Mouse (Mus musculus): ENCODE data around the gene Erich6. TPM values are rescaled to one million over a fixed set of nuclear protein-coding genes. Genes with fewer than 3 reads are reported as not detected.

The Erich6 gene
- 0.07 and 0.09 TPM in 2 replicates for polyA plus RNA-seq (2014; fragmentation: Nextera tagmentation; extraction: Ambion mirVana)

- H3K27ac ChIP-seq (replicated peaks; ENCODE audit: low read depth, low read length) = no peak within 1 kb of the TSS
- peak within 1 kb of the TSS; percentile 53 for H3K4me3 ChIP-seq (ENCODE audit: low read depth, low read length)
- peak within 1 kb of the TSS; percentile 65 for H3K9ac ChIP-seq (ENCODE audit: low read depth, low read length)
- DNase-seq (ENCODE audit: low spot score) (peak; percentile 73), ATAC-seq (ENCODE audit: low read depth) (peak; percentile 89)
- peak within 1 kb of the TSS; percentile 96 for H3K4me2 ChIP-seq (ENCODE audit: low read depth, low read length)
- no peaks in the 10 kb centered on the region for H3K36me3 ChIP-seq (ENCODE audit: control insufficient read depth, insufficient read depth, low read length)
- under 1% methylated on average over 33 of the region's 34 CpGs for WGBS
- H3K4me1 ChIP-seq (ENCODE audit: control insufficient read depth, insufficient read depth, low read length) = no peaks in the 10 kb centered on the region; the same call in 1 of the 2 replicates
- H3K27me3 ChIP-seq (replicated peaks; ENCODE audit: control insufficient read depth, insufficient read depth, low read length) = no peaks in the 10 kb centered on the region
- H3K9me3 ChIP-seq (ENCODE audit: control insufficient read depth, low read length) = no peaks in the 10 kb centered on the region
Measured at GRCm38 (mm10) chr3:58636406-58637295, at the start of gene Erich6. TSS of gene Erich6 (minus strand) at chr3:58637207.

- Histone ChIP-seq H3K4me3 (ENCODE audit: low read depth, low read length) (no peak overlapping the region), H3K36me3 (ENCODE audit: control insufficient read depth, insufficient read depth, low read length) (no peaks in the 10 kb centered on the region), H3K27ac (replicated peaks; ENCODE audit: low read depth, low read length) (no peak overlapping the region), H3K4me1 (ENCODE audit: control insufficient read depth, insufficient read depth, low read length) (peaks cover 21% of the 10 kb centered on the region), H3K9ac (ENCODE audit: low read depth, low read length) (no peak overlapping the region), H3K4me2 (ENCODE audit: low read depth, low read length) (no peak overlapping the region), H3K9me3 (ENCODE audit: control insufficient read depth, low read length) (no peaks in the 10 kb centered on the region), H3K27me3 (replicated peaks; ENCODE audit: control insufficient read depth, insufficient read depth, low read length) (no peaks in the 10 kb centered on the region)
- ATAC-seq (ENCODE audit: low read depth) = no peak
- DNase-seq (ENCODE audit: low spot score) = no peak
- WGBS = 79% methylated on average over 7 of the region's 7 CpGs
Measured at GRCm38 (mm10) chr3:58686206-58686921, 49.4 kb upstream of the Erich6 start.

- no peak for DNase-seq (ENCODE audit: low spot score)
- Histone ChIP-seq H3K4me1 (ENCODE audit: control insufficient read depth, insufficient read depth, low read length) (peaks cover 21% of the 10 kb centered on the region), H3K4me2 (ENCODE audit: low read depth, low read length) (no peak overlapping the region), H3K27me3 (replicated peaks; ENCODE audit: control insufficient read depth, insufficient read depth, low read length) (no peaks in the 10 kb centered on the region), H3K36me3 (ENCODE audit: control insufficient read depth, insufficient read depth, low read length) (no peaks in the 10 kb centered on the region), H3K9me3 (ENCODE audit: control insufficient read depth, low read length) (no peaks in the 10 kb centered on the region), H3K27ac (replicated peaks; ENCODE audit: low read depth, low read length) (no peak overlapping the region), H3K9ac (ENCODE audit: low read depth, low read length) (no peak overlapping the region), H3K4me3 (ENCODE audit: low read depth, low read length) (no peak overlapping the region)
- no peak for ATAC-seq (ENCODE audit: low read depth)
- 89% methylated on average over 3 of the region's 3 CpGs for WGBS
Measured at GRCm38 (mm10) chr3:58685396-58685795, 48.4 kb upstream of the Erich6 start.

GRCm38 (mm10) chr3:58683346-58683745 is 46.3 kb upstream of the Erich6 start:
- WGBS = 88% methylated on average over 7 of the region's 7 CpGs
- H3K9me3 ChIP-seq (ENCODE audit: control insufficient read depth, low read length) = no peaks in the 10 kb centered on the region
- H3K36me3 ChIP-seq (ENCODE audit: control insufficient read depth, insufficient read depth, low read length) = no peaks in the 10 kb centered on the region
- H3K4me3 ChIP-seq (ENCODE audit: low read depth, low read length) = no peak overlapping the region
- H3K4me2 ChIP-seq (ENCODE audit: low read depth, low read length) = no peak overlapping the region
- H3K9ac ChIP-seq (ENCODE audit: low read depth, low read length) = no peak overlapping the region
- no peaks in the 10 kb centered on the region for H3K27me3 ChIP-seq (replicated peaks; ENCODE audit: control insufficient read depth, insufficient read depth, low read length)
- ATAC-seq (ENCODE audit: low read depth) (no peak), DNase-seq (ENCODE audit: low spot score) (no peak)
- H3K27ac ChIP-seq (replicated peaks; ENCODE audit: low read depth, low read length) = no peak overlapping the region
- peaks cover 18% of the 10 kb centered on the region; the same call in 1 of the 2 replicates for H3K4me1 ChIP-seq (ENCODE audit: control insufficient read depth, insufficient read depth, low read length)

GRCm38 (mm10) chr3:58682336-58682735 is 45.3 kb upstream of the Erich6 start:
- ATAC-seq (ENCODE audit: low read depth) (no peak), DNase-seq (ENCODE audit: low spot score) (no peak)
- no peaks in the 10 kb centered on the region for H3K9me3 ChIP-seq (ENCODE audit: control insufficient read depth, low read length)
- no peaks in the 10 kb centered on the region for H3K27me3 ChIP-seq (replicated peaks; ENCODE audit: control insufficient read depth, insufficient read depth, low read length)
- no peaks in the 10 kb centered on the region for H3K36me3 ChIP-seq (ENCODE audit: control insufficient read depth, insufficient read depth, low read length)
- no peak overlapping the region for H3K4me2 ChIP-seq (ENCODE audit: low read depth, low read length)
- no peak overlapping the region for H3K9ac ChIP-seq (ENCODE audit: low read depth, low read length)
- WGBS = 80% methylated on average over 4 of the region's 4 CpGs
- H3K27ac ChIP-seq (replicated peaks; ENCODE audit: low read depth, low read length) = no peak overlapping the region
- no peak overlapping the region for H3K4me3 ChIP-seq (ENCODE audit: low read depth, low read length)
- H3K4me1 ChIP-seq (ENCODE audit: control insufficient read depth, insufficient read depth, low read length) = peaks cover 22% of the 10 kb centered on the region; the same call in 1 of the 2 replicates

- H3K9ac ChIP-seq (ENCODE audit: low read depth, low read length) = no peak overlapping the region
- no peaks in the 10 kb centered on the region for H3K9me3 ChIP-seq (ENCODE audit: control insufficient read depth, low read length)
- no peak overlapping the region for H3K4me2 ChIP-seq (ENCODE audit: low read depth, low read length)
- DNase-seq (ENCODE audit: low spot score) (no peak), ATAC-seq (ENCODE audit: low read depth) (no peak)
- WGBS = 37% methylated on average over 2 of the region's 2 CpGs
- no peaks in the 10 kb centered on the region for H3K36me3 ChIP-seq (ENCODE audit: control insufficient read depth, insufficient read depth, low read length)
- H3K27me3 ChIP-seq (replicated peaks; ENCODE audit: control insufficient read depth, insufficient read depth, low read length) = no peaks in the 10 kb centered on the region
- no peak overlapping the region for H3K27ac ChIP-seq (replicated peaks; ENCODE audit: low read depth, low read length)
- H3K4me3 ChIP-seq (ENCODE audit: low read depth, low read length) = no peak overlapping the region
- peaks cover 22% of the 10 kb centered on the region; the same call in 1 of the 2 replicates for H3K4me1 ChIP-seq (ENCODE audit: control insufficient read depth, insufficient read depth, low read length)
Measured at GRCm38 (mm10) chr3:58681831-58682230, 44.8 kb upstream of the Erich6 start.

GRCm38 (mm10) chr3:58680943-58681637 is 44.1 kb upstream of the Erich6 start:
- no peaks in the 10 kb centered on the region for H3K36me3 ChIP-seq (ENCODE audit: control insufficient read depth, insufficient read depth, low read length)
- H3K27ac ChIP-seq (replicated peaks; ENCODE audit: low read depth, low read length) = 0 out of 2 replicates have a peak overlapping the region, but pooled peaks have one; percentile 23
- ATAC-seq (ENCODE audit: low read depth) = no peak
- 82% methylated on average over 7 of the region's 7 CpGs for WGBS
- DNase-seq (ENCODE audit: low spot score) = no peak
- H3K4me3 ChIP-seq (ENCODE audit: low read depth, low read length) = no peak overlapping the region
- no peak overlapping the region for H3K9ac ChIP-seq (ENCODE audit: low read depth, low read length)
- H3K4me2 ChIP-seq (ENCODE audit: low read depth, low read length) = no peak overlapping the region
- peaks cover 22% of the 10 kb centered on the region; the same call in 1 of the 2 replicates for H3K4me1 ChIP-seq (ENCODE audit: control insufficient read depth, insufficient read depth, low read length)
- H3K27me3 ChIP-seq (replicated peaks; ENCODE audit: control insufficient read depth, insufficient read depth, low read length) = no peaks in the 10 kb centered on the region
- no peaks in the 10 kb centered on the region for H3K9me3 ChIP-seq (ENCODE audit: control insufficient read depth, low read length)

- H3K4me3 ChIP-seq (ENCODE audit: low read depth, low read length) = no peak overlapping the region
- H3K9me3 ChIP-seq (ENCODE audit: control insufficient read depth, low read length) = no peaks in the 10 kb centered on the region
- DNase-seq (ENCODE audit: low spot score) (peak; percentile 45), ATAC-seq (ENCODE audit: low read depth) (peak; percentile 42; the same call in 1 of the 2 replicates)
- H3K27me3 ChIP-seq (replicated peaks; ENCODE audit: control insufficient read depth, insufficient read depth, low read length) = no peaks in the 10 kb centered on the region
- 0 out of 2 replicates have a peak, but pooled peaks cover 8% of the 10 kb centered on the region for H3K36me3 ChIP-seq (ENCODE audit: control insufficient read depth, insufficient read depth, low read length)
- H3K4me1 ChIP-seq (ENCODE audit: control insufficient read depth, insufficient read depth, low read length) = peaks cover 22% of the 10 kb centered on the region; the same call in 1 of the 2 replicates
- H3K27ac ChIP-seq (replicated peaks; ENCODE audit: low read depth, low read length) = peak overlapping the region; percentile 52; the same call in 1 of the 2 replicates
- H3K4me2 ChIP-seq (ENCODE audit: low read depth, low read length) = no peak overlapping the region
- WGBS = 42% methylated on average over 4 of the region's 4 CpGs
- no peak overlapping the region for H3K9ac ChIP-seq (ENCODE audit: low read depth, low read length)
Measured at GRCm38 (mm10) chr3:58679996-58680395, 43.0 kb upstream of the Erich6 start.
